Mouse (Mus musculus) neutrophil, adult 59 days (primary cell): ENCODE results near the gene Derl3. TPM values are rescaled to one million over a fixed set of nuclear protein-coding genes. Genes with fewer than 3 reads are reported as not detected.

Experiments used
- total RNA-seq, 2 experiments: library from RNA; stranded (reverse); gene quantifications; 1 replicate in 1 of 2; 2 replicates in 1 of 2; pipeline ENCODE4 v1.2.4; 2023

The Derl3 gene
- 1 to 10 TPM in 1 of 2 experiments, under 1 TPM in 1; 0.60 to 3.3 TPM for total RNA-seq

GRCm38 (mm10) chr10:75893089-75893750 lies at the start of gene Derl3:
TSS of gene Derl3 (plus strand) at chr10:75893413.

GRCm38 (mm10) chr10:75859786-75860470 lies 33.3 kb upstream of the Derl3 start, which contains the start of gene Mif:
TSS of gene Mif (minus strand) at chr10:75860240.

GRCm38 (mm10) chr10:75921026-75921725 lies 28.0 kb downstream of the Derl3 start, which contains the start of gene Smarcb1:
TSS of gene Smarcb1 (minus strand) at chr10:75921617.

GRCm38 (mm10) chr10:75932891-75933290 lies 39.7 kb downstream of the Derl3 start, which contains the start of gene Chchd10:
TSS of gene Chchd10 (plus strand) at chr10:75933130.

GRCm38 (mm10) chr10:75935680-75936541 lies 42.7 kb downstream of the Derl3 start, which contains the start of gene Mmp11:
TSS of gene Mmp11 (minus strand) at chr10:75936496.

GRCm38 (mm10) chr10:75940520-75940919 lies 47.3 kb downstream of the Derl3 start, which contains the start of gene Gm867:
TSS of gene Gm867 (minus strand) at chr10:75940672.

GRCm38 (mm10) chr10:75942736-75943477 lies 49.7 kb downstream of the Derl3 start, which contains the start of gene Vpreb3:
TSS of gene Vpreb3 (plus strand) at chr10:75943057.

Other genes starting within 250 kb of the Derl3 start
- gene Susd2, start 249.4 kb upstream of the Derl3 start, total RNA-seq: under 1 TPM; 0.88 to 0.89 TPM
- gene Cabin1, start 129.1 kb upstream of the Derl3 start, total RNA-seq: 10 to 100 TPM; 64.4 to 64.5 TPM
- 10 to 100 TPM in 1 of 2 experiments, 1 to 10 TPM in 1; 9.8 to 11.7 TPM for gene Ddt, start 120.0 kb upstream of the Derl3 start, total RNA-seq
- gene Gm20441, start 112.5 kb upstream of the Derl3 start, total RNA-seq: not detected
- 1 to 10 TPM; 3.4 to 3.5 TPM for gene Gstt3, start 112.0 kb upstream of the Derl3 start, total RNA-seq
- gene Gstt1, start 94.8 kb upstream of the Derl3 start, total RNA-seq: 1 to 10 TPM in 1 of 2 experiments, not detected in 1; 2.6 TPM
- not detected for gene Gstt4, start 70.9 kb upstream of the Derl3 start, total RNA-seq
- 1 to 10 TPM; 5.0 to 6.8 TPM for gene Gstt2, start 56.0 kb upstream of the Derl3 start, total RNA-seq
- gene Mif, start 33.2 kb upstream of the Derl3 start, total RNA-seq: 10 to 100 TPM; 66.0 to 70.6 TPM
- gene Smarcb1, start 28.2 kb downstream of the Derl3 start, total RNA-seq: 10 to 100 TPM; 32.6 to 36.4 TPM
- gene Chchd10, start 39.7 kb downstream of the Derl3 start, total RNA-seq: 10 to 100 TPM in 1 of 2 experiments, 1 to 10 TPM in 1; 6.7 to 10.1 TPM
- gene Mmp11, start 43.1 kb downstream of the Derl3 start, total RNA-seq: under 1 TPM in 1 of 2 experiments, not detected in 1; 0.60 TPM
- under 1 TPM in 1 of 2 experiments, not detected in 1; 0.53 TPM for gene Gm867, start 47.3 kb downstream of the Derl3 start, total RNA-seq
- gene Vpreb3, start 49.6 kb downstream of the Derl3 start, total RNA-seq: 10 to 100 TPM in 1 of 2 experiments, 1 to 10 TPM in 1; 5.8 to 12.6 TPM
- gene Gm5134, start 61.1 kb downstream of the Derl3 start, total RNA-seq: under 1 TPM in 1 of 2 experiments, not detected in 1; 0.18 TPM
- 1 to 10 TPM; 4.6 to 5.2 TPM for gene Zfp280b, start 139.2 kb downstream of the Derl3 start, total RNA-seq
- not detected for gene Slc5a4b, start 217.5 kb downstream of the Derl3 start, total RNA-seq